Mouse (Mus musculus) R1 (cell line): ENCODE results near the gene Tada1.

ENCODE experiments used
- DNase-seq: peaks from one replicate; pipeline ENCODE4 v3.0.0-alpha.2; 2018; ENCODE audit warnings: low read depth, low spot score

Gene Tada1

GRCm38 (mm10) chr1:166379013-166379629, at the start of gene Tada1:
Gene Tada1, plus strand, starts transcription at chr1:166379097.
- DNase-seq = peak; percentile 82

DNA sequence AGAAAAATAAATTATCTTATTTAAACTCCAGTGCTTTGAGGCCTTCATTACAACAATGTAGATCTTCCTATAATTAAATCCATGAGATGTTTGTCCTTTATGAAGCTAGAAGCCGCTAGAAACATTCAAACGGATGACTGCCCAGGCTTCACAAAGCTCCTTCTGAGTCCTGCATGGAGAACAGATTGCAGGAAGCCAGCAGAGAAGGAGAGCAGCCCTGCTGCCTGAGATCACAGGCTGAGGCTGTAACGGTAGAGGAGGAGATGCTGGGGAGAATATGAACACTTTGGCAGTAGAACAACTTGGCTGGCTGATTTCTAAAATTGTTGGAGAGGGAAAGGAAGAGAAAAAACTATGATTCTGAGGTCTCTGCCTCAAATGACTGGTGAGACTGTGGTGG, 48.1 kb upstream of the Tada1 start:
- no peak for DNase-seq

DNA sequence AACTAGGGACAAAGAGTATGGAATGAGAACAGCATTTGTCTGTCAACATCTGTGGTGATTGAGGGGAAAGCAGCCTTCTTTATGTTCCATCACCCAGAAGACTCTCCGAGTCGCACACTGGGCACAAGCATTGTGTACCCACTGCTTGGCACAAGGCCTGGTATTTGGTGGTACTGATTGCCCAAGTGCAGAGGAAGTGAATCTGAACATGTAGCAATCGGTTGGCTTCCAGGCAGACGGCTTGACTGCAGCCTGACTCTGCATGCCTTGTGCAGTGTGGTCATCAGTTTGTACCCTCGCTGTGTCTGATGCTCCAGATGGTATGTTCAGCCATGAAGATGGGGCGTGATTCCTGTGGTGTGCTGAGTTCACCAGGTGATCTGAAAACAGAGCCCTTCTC, 39.8 kb upstream of the Tada1 start:
- no peak for DNase-seq

DNA sequence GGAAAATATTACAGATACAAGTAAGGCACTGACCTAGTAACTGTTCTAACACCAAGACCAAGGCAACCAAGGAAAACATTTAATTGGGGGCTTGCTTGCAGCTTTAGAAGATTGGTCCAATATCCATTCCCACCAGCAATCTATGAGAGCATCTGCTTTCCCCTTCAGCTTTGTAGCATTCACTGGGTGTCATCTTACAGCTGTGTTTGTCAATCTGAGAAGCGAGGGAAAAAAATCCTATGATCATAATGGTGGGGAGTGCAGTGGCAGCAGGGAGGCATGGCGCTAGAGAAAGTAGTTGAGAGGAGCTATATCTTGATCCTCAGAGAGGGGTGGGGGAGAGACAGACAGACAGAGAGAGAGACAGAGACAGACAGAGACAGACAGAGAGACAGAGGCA, 36.8 kb upstream of the Tada1 start:
- no peak for DNase-seq

GRCm38 (mm10) chr1:166342539-166342938, 36.4 kb upstream of the Tada1 start:
- no peak for DNase-seq

GRCm38 (mm10) chr1:166343586-166343985, 35.3 kb upstream of the Tada1 start:
- DNase-seq = no peak

GRCm38 (mm10) chr1:166344300-166345077, 34.4 kb upstream of the Tada1 start:
- peak; percentile 13 for DNase-seq

DNA sequence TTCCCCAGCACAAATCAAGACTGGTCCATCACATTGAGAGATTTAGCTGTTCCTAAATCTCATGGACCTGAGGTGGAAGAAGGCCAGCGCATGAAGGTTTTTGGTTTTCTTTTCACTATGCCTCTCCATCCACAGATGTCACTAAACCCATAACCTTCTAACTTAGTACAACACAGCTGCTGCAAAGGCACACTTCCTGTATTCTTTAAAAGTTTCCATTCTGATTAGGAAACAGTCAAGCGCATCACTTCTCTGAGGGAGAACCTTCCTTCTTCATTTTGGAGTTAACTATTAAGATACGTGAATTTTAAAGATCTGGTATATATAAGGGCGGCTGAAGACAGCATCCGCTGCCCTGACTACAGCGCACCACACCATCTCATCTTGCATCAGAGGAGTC, 33.3 kb upstream of the Tada1 start:
- DNase-seq = no peak

DNA sequence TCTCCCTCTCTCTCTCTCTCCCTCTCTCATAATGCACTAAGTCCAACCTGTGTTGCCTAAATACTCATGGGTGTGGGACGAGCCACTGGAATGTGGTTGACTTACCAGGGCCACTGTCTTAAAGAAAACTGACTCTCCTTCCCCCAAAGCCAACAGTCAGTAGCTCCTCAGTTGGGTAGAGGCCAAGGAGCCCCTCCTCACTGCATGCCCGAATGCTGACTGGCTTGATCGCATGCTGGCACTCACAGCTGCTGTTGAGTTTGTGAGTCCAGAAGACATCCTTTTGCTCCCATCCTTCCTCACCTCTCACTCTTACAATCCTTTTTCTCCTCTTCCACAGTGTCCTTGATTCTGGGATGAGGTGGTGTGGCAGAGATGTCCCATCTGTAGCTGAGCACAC, 32.0 kb upstream of the Tada1 start:
- DNase-seq = no peak

GRCm38 (mm10) chr1:166349341-166349740, 29.6 kb upstream of the Tada1 start:
- DNase-seq = no peak

- DNase-seq = no peak
Measured at GRCm38 (mm10) chr1:166349751-166350150, 29.1 kb upstream of the Tada1 start.

GRCm38 (mm10) chr1:166360157-166360855, 18.6 kb upstream of the Tada1 start:
- peak; percentile 63 for DNase-seq

DNA sequence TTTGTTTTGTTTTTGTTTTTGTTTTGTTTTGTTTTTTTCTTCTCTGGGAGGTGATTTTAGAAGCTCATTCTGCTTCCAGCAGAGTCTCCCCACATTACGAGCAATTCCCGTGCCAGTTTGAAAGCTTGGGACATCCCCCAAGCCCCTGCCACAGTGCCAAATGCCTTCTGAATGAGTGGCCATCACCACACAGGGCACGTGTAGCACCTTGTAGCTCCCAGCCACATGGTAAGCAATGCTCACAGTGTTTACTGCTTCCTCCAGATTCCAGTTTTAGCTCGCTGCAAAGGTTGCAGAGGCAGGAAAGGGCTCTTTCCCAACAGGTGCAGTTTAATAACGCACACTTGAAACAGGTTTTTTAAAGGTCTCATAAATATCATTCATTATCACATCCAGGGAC, 18.0 kb upstream of the Tada1 start:
- DNase-seq = no peak

- no peak for DNase-seq
Measured at GRCm38 (mm10) chr1:166361842-166362241, 17.1 kb upstream of the Tada1 start.

DNA sequence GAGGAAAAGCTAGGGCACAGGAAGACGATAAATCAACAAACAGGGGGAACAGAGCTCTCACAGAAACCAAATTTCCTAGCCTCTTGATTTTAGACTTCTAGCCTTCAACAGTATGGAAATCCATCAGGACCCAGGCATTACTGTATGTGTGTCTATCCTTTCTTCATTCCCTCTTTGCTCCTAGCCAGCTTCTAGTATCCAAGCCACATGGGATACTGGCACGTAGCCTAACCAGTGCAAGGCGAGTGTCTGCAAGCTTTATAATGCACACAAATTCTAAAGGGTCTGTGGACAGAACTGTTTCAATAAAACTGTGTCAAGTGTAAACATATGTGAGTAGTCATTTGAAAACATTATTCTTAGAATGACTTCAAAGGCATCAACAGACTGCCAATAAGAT, 16.2 kb upstream of the Tada1 start:
- DNase-seq = no peak

DNA sequence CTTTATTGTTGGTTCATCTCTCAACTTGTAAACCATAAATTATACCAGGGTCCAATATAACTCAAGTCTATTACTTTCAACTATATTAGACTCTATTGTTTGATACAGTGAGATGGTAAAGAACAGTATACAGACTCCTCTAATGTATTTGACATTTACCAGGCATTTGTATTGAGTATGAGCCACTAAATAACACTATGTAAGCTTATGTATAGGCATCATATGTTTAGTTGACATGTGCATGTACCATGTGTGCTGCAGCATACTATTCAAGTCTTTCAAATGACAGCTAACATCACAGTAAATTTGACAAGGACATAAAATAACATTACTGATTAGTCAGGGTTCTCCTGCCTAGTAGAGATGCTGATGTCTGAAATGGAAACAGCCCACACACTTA, 15.8 kb upstream of the Tada1 start:
- no peak for DNase-seq

DNA sequence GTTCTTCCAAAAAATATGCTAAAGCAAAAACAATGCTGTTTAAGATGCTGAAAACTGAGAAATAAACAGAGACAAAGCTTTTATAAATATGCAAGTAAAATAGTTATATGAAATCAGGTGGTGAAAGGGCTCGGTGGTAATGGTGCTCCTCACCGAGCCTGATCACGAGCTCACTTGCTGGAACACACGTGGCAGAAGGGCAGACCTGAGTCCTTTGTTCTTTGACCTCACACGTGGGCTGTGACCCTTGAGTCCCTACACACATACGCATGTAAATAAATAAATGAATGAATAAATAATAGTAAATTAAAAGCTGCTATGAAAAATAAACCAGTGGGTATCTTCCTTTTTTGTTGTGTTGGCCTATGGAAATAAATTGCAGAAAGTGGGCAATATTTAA, 1.7 kb upstream of the Tada1 start:
- DNase-seq = no peak

DNA sequence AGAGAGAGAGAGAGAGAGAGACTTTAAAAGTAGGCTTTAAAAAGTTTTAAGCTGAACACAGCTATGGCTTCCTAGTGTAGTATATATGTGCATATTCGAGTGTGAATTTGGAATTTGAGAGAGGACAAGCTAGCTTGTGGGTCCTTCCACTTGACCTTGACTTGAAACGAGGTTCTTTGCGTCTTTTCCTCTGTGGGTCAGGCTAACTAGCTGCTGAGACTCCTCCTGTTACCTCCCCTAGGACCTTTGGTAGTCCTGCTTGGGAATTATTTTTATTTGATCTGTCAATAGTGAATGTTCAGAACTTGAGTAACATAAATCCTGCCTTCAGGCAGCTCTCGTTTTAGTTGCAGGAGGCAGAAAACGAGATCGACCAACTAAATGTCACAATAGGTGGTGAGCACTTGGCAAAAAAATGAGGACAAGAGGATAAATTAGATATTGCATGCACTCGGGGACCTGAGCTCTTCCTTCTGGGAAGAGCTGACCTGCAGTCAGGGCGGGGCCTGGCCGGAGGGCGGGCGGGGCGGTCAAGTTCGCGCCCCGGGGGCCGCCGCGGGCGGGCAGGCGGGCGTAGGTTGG, 375 bp upstream of the Tada1 start:
- DNase-seq = no peak

DNA sequence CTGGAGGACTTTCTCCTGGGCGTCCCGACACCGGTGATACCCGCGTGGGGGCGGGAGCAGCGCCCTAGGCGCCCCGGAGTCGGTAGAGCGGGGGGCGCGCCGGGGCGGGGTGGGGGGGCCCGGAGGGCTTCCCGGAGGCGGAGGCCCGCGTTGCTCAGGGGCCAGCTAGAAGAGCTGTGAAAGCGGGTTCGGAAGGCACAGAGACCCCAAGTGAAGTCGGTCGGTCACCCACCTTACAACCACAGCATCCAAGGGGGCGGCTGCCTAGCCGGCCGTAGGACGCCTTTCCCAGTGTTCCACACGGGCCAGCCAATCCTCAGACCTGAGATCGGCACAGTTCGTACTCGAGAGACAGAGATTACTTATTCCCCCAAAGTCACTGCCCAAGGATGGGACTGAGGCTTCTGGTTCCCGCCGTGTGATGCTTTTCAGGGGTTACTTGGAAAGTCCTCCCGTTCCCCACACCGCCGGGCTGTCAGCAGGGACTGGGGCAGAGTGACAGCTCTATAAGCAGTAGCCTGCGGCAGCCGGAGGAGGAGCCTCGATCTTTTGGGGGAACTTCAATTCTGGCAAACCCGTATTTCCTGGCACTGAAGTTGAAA, 834 bp downstream of the Tada1 start:
- peak; percentile 57 for DNase-seq

DNA sequence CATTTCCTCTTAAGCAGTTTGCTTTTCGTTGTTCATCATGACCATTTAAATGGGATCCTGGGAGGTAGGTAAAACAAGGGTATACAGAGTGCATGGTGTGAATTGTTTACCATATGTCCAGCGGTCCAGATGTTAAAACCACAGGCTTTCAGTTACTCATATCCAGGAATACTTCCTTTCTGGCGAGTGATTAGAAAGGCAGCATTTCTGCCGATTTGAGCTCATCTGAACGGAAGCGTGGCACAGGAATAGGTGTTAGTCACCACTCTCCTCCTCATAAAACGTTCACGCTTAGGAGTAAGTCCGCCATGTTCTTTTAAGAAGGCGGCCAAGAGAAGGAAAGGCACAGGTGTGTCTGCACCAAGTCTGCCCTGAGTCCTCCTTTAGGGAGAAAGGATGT, 2.4 kb downstream of the Tada1 start:
- DNase-seq = no peak

- DNase-seq = no peak
Measured at GRCm38 (mm10) chr1:166381821-166382220, 2.9 kb downstream of the Tada1 start.

- DNase-seq = no peak
Measured at GRCm38 (mm10) chr1:166382626-166383025, 3.7 kb downstream of the Tada1 start.
